In genomic region chr1:136306424-136306823, GRCm38 (mm10) we compare ENCODE assay signal across 11 mouse cellular contexts. TPM values are rescaled to one million over a fixed set of nuclear protein-coding genes. Genes with fewer than 3 reads are reported as not detected.
DNase-seq lines count a peak whose midpoint lies in the region; ATAC-seq and TF ChIP-seq lines count a peak whose summit lies in the region.
"Had no signal": no experiment of that assay in that cellular context is flagged by ENCODE, and none has a peak within 500 bp of the region (broad histone marks: within the 10 kb centered on the region; RNA-seq: fewer than 3 reads in every experiment).

No protein-coding gene starts in this region.

- 0 out of 2 replicates have a peak, but pooled peaks have one; percentile 24 for TF ChIP-seq CTCF in lung, adult 2 months (IDR thresholded peaks at IDR 0.05; ENCODE audit: insufficient read depth, low read length)

- H3K9ac ChIP-seq in limb, embryonic 14.5 days (ENCODE audit: low read depth, low read length, severe bottlenecking) = no peak overlapping the region
- H3K9ac ChIP-seq: liver, embryonic 15.5 days had no signal

- H3K4me3 ChIP-seq in limb, embryonic 14.5 days (replicated peaks; ENCODE audit: low read length) = no peak overlapping the region
- no peak overlapping the region for H3K4me3 ChIP-seq in limb, embryonic 10.5 days
- H3K4me3 ChIP-seq in lung, adult 2 months (replicated peaks; ENCODE audit: extremely low read depth, low read depth, low read length) = no peak overlapping the region
- H3K4me3 ChIP-seq: erythroblast, embryonic 14.5 days; liver, embryonic 15.5 days had no signal

- DNase-seq in adrenal gland, adult (ENCODE audit: inconsistent age in 2 of 2, low spot score in 1 of 2) = peak; percentile 26 to 84
- DNase-seq in adrenal gland, adult 8-10 months = no peak
- DNase-seq in limb, embryonic 14.5 days (ENCODE audit: low spot score) = peak; percentile 35
- DNase-seq in limb, embryonic 10.5 days (ENCODE audit: low spot score) = no peak
- DNase-seq in adrenal gland, postnatal 10 days = peak; percentile 57
- DNase-seq in lung, adult 2 months = no peak
- DNase-seq in yolk sac, embryonic 10.5 days (ENCODE audit: low spot score) = no peak

- ATAC-seq in limb, embryonic 14.5 days (ENCODE audit: low FRiP score, low read depth) = no peak
- ATAC-seq in erythroblast, adult 5-6 weeks (replicated peaks; ENCODE audit: low FRiP score, poor library complexity, severe bottlenecking) = peak; percentile 82

- 74% methylated on average over 3 of the region's 3 CpGs for WGBS in limb, embryonic 14.5 days
- 85% methylated on average over 3 of the region's 3 CpGs for WGBS in limb, embryonic 10.5 days
- WGBS in lung, adult 2 months = 54% methylated on average over 3 of the region's 3 CpGs

- H3K9me3 ChIP-seq in limb, embryonic 14.5 days (ENCODE audit: control insufficient read depth, low read length) = no peaks in the 10 kb centered on the region
- H3K9me3 ChIP-seq in limb, embryonic 10.5 days (replicated peaks) = no peaks in the 10 kb centered on the region
- H3K9me3 ChIP-seq: liver, embryonic 15.5 days had no signal

- H3K4me2 ChIP-seq in limb, embryonic 14.5 days (replicated peaks; ENCODE audit: low read depth, low read length, severe bottlenecking) = no peak overlapping the region
- H3K4me2 ChIP-seq: liver, embryonic 15.5 days had no signal

- H3K27me3 ChIP-seq in limb, embryonic 14.5 days (ENCODE audit: control insufficient read depth, insufficient read depth, low read length) = no peaks in the 10 kb centered on the region
- no peaks in the 10 kb centered on the region for H3K27me3 ChIP-seq in limb, embryonic 10.5 days (ENCODE audit: low read depth, poor library complexity, severe bottlenecking)
- H3K27me3 ChIP-seq: liver, embryonic 15.5 days had no signal

- H3K36me3 ChIP-seq in limb, embryonic 14.5 days (ENCODE audit: control insufficient read depth, insufficient read depth, low read length) = peaks cover 5% of the 10 kb centered on the region; the same call in 1 of the 2 replicates
- peaks cover 15% of the 10 kb centered on the region for H3K36me3 ChIP-seq in limb, embryonic 10.5 days

- no peak for TF ChIP-seq POLR2A in limb, embryonic 14.5 days (IDR thresholded peaks at IDR 0.05; ENCODE audit: borderline replicate concordance, extremely low read depth, insufficient read depth, insufficient read length)
- no peak for TF ChIP-seq POLR2A in lung, adult 2 months (IDR thresholded peaks at IDR 0.05; ENCODE audit: borderline replicate concordance, extremely low read depth, low read depth, low read length)

- no peaks in the 10 kb centered on the region for H3K4me1 ChIP-seq in limb, embryonic 14.5 days (ENCODE audit: control insufficient read depth, insufficient read depth, low read length)
- H3K4me1 ChIP-seq in limb, embryonic 10.5 days = 0 out of 2 replicates have a peak, but pooled peaks cover 2% of the 10 kb centered on the region
- H3K4me1 ChIP-seq in lung, adult 2 months (ENCODE audit: control insufficient read depth, insufficient read depth, low read length) = no peaks in the 10 kb centered on the region

- no peak overlapping the region for H3K27ac ChIP-seq in limb, embryonic 14.5 days (replicated peaks; ENCODE audit: low read depth, low read length)
- H3K27ac ChIP-seq in limb, embryonic 10.5 days = no peak overlapping the region
- H3K27ac ChIP-seq: liver, embryonic 15.5 days had no signal

RNA-seq across cellular contexts. Expression of gene Camsap2, which starts 39.5 kb away (rescaled TPM):
- 10 to 100 TPM; 31.6 to 46.8 (median 39.7) TPM for total RNA-seq in adrenal gland, adult 8-10 months (2022)
- 13.7 and 15.0 TPM in 2 replicates for polyA plus RNA-seq in limb, embryonic 14.5 days (2012; rRNA removed)
- 17.2 and 17.7 TPM in 2 replicates for polyA plus RNA-seq in limb, embryonic 14.5 days (2014; fragmentation: Nextera tagmentation; extraction: Ambion mirVana)
- 11.6 and 11.7 TPM in 2 replicates for polyA plus RNA-seq in limb, embryonic 10.5 days (2016; fragmentation: Nextera tagmentation; extraction: Ambion mirVana)
- 10 to 100 TPM; 46.6 to 48.1 TPM for total RNA-seq in adrenal gland, postnatal 10 days (2021)
- 23.0 and 33.6 TPM in 2 replicates for total RNA-seq in erythroblast, adult 5-6 weeks (2015; ENCODE audit: low replicate concordance)
- total RNA-seq in erythroblast, adult 5-6 weeks (2017; ENCODE audit: low replicate concordance) = 53.8 and 56.0 TPM in 2 replicates
- polyA plus RNA-seq in lung, adult 2 months (2012; rRNA removed) = 11.6 and 18.7 TPM in 2 replicates

RNA-seq across cellular contexts. Expression of gene Gpr25, which starts 45.8 kb away (rescaled TPM):
- total RNA-seq in adrenal gland, adult 8-10 months (2022) = under 1 TPM in 1 of 4 experiments, not detected in 3; 0.38 TPM
- polyA plus RNA-seq in limb, embryonic 14.5 days (2012; rRNA removed) = 0.68 and 0.88 TPM in 2 replicates
- 0.21 TPM in 1 of 2 replicates, not detected in the other for polyA plus RNA-seq in limb, embryonic 14.5 days (2014; fragmentation: Nextera tagmentation; extraction: Ambion mirVana)
- polyA plus RNA-seq in limb, embryonic 10.5 days (2016; fragmentation: Nextera tagmentation; extraction: Ambion mirVana) = not detected in 2 replicates
- not detected for total RNA-seq in adrenal gland, postnatal 10 days (2021)
- total RNA-seq in erythroblast, adult 5-6 weeks (2015; ENCODE audit: low replicate concordance) = not detected in 2 replicates
- not detected in 2 replicates for total RNA-seq in erythroblast, adult 5-6 weeks (2017; ENCODE audit: low replicate concordance)
- polyA plus RNA-seq in lung, adult 2 months (2012; rRNA removed) = 0.14 and 0.45 TPM in 2 replicates
- polyA plus RNA-seq: C2C12; erythroblast, embryonic 14.5 days; liver, embryonic 15.5 days had no signal

Comparison
In these comparisons a context has a peak if more than half of its experiments do, and no peak if none do; other contexts are left out.
1. DNase-seq: peak in adrenal gland, adult (2 of 2), limb, embryonic 14.5 days (single experiment) and adrenal gland, postnatal 10 days (single experiment); none in adrenal gland, adult 8-10 months (single experiment), limb, embryonic 10.5 days (single experiment), lung, adult 2 months (single experiment) and yolk sac, embryonic 10.5 days (single experiment).